In genomic region chr19:58759423-58759822, GRCm38 (mm10) we compare ENCODE assay signal across 13 mouse cellular contexts. TPM values are rescaled to one million over a fixed set of nuclear protein-coding genes. Genes with fewer than 3 reads are reported as not detected.
A peak's percentile ranks its signal among the peaks of the same experiment; 100 is the strongest.
DNase-seq lines count a peak whose midpoint lies in the region; ATAC-seq and TF ChIP-seq lines count a peak whose summit lies in the region.
"Had no signal": no experiment of that assay in that cellular context is flagged by ENCODE, and none has a peak within 500 bp of the region (broad histone marks: within the 10 kb centered on the region; RNA-seq: fewer than 3 reads in every experiment).

Gene Pnliprp2, plus strand, starts transcription at chr19:58759719.

- H3K9me3 ChIP-seq in embryonic facial prominence, embryonic 14.5 days (ENCODE audit: control insufficient read depth, low read length), result no peaks in the 10 kb centered on the region
- H3K9me3 ChIP-seq in embryonic facial prominence, embryonic 10.5 days, result peaks cover 5% of the 10 kb centered on the region
- H3K9me3 ChIP-seq in G1E (replicated peaks), result peaks cover 28% of the 10 kb centered on the region
- H3K9me3 ChIP-seq in kidney, postnatal 0 days (replicated peaks; ENCODE audit: low read length), result no peaks in the 10 kb centered on the region
- H3K9me3 ChIP-seq: embryonic facial prominence, embryonic 12.5 days had no signal

- H3K36me3 ChIP-seq in embryonic facial prominence, embryonic 14.5 days (ENCODE audit: control insufficient read depth, insufficient read depth, low read length), result no peaks in the 10 kb centered on the region
- H3K36me3 ChIP-seq in embryonic facial prominence, embryonic 10.5 days (replicated peaks), result no peaks in the 10 kb centered on the region
- no peaks in the 10 kb centered on the region for H3K36me3 ChIP-seq in G1E (replicated peaks)
- H3K36me3 ChIP-seq in kidney, postnatal 0 days (ENCODE audit: insufficient read depth, low read length), result no peaks in the 10 kb centered on the region
- H3K36me3 ChIP-seq: embryonic facial prominence, embryonic 12.5 days had no signal

- DNase-seq in embryonic facial prominence, embryonic 14.5 days (ENCODE audit: low spot score), result peak; percentile 42
- no peak for DNase-seq in embryonic facial prominence, embryonic 10.5 days (ENCODE audit: low spot score)
- no peak for DNase-seq in G1E (ENCODE audit: low spot score)
- peak; percentile 71 for DNase-seq in kidney, postnatal 0 days (ENCODE audit: low spot score)
- peak; percentile 17 for DNase-seq in lung, postnatal 14 days
- DNase-seq in layer of hippocampus, adult 9-10 months (ENCODE audit: low spot score), result no peak
- DNase-seq: right cerebral cortex, postnatal 25 days had no signal

- TF ChIP-seq CTCF in G1E (IDR thresholded peaks at IDR 0.05; ENCODE audit: low read depth, low read length), result no peak
- no peak for TF ChIP-seq CTCF in kidney, postnatal 0 days (IDR thresholded peaks at IDR 0.05; ENCODE audit: low read depth)

- no peak within 1 kb of the TSS for H3K9ac ChIP-seq in embryonic facial prominence, embryonic 14.5 days (ENCODE audit: low read depth, low read length)
- no peak within 1 kb of the TSS for H3K9ac ChIP-seq in kidney, postnatal 0 days (ENCODE audit: low read depth, low read length)
- H3K9ac ChIP-seq: embryonic facial prominence, embryonic 12.5 days had no signal

- H3K4me3 ChIP-seq in embryonic facial prominence, embryonic 14.5 days (ENCODE audit: low read depth, low read length), result no peak within 1 kb of the TSS
- no peak within 1 kb of the TSS for H3K4me3 ChIP-seq in embryonic facial prominence, embryonic 10.5 days
- H3K4me3 ChIP-seq in G1E (ENCODE audit: low read depth, low read length), result peak within 1 kb of the TSS; percentile 13; the same call in 1 of the 2 replicates
- H3K4me3 ChIP-seq in kidney, postnatal 0 days (replicated peaks; ENCODE audit: low read depth, low read length), result no peak within 1 kb of the TSS
- H3K4me3 ChIP-seq: embryonic facial prominence, embryonic 12.5 days had no signal

- H3K27me3 ChIP-seq in embryonic facial prominence, embryonic 14.5 days (replicated peaks; ENCODE audit: control insufficient read depth, insufficient read depth, low read length), result no peaks in the 10 kb centered on the region
- 0 out of 2 replicates have a peak, but pooled peaks cover 3% of the 10 kb centered on the region for H3K27me3 ChIP-seq in embryonic facial prominence, embryonic 10.5 days (replicated peaks; ENCODE audit: low read depth, poor library complexity, severe bottlenecking)
- H3K27me3 ChIP-seq in G1E (ENCODE audit: insufficient read depth, low read length), result no peaks in the 10 kb centered on the region
- H3K27me3 ChIP-seq in kidney, postnatal 0 days (ENCODE audit: insufficient read depth, low read length), result no peaks in the 10 kb centered on the region

- 62% methylated on average over 9 of the region's 9 CpGs for WGBS in embryonic facial prominence, embryonic 14.5 days
- WGBS in embryonic facial prominence, embryonic 10.5 days, result 65% methylated on average over 9 of the region's 9 CpGs
- 48% methylated on average over 9 of the region's 9 CpGs for WGBS in kidney, postnatal 0 days

- H3K27ac ChIP-seq in embryonic facial prominence, embryonic 14.5 days (replicated peaks; ENCODE audit: low read depth, low read length), result no peak within 1 kb of the TSS
- no peak within 1 kb of the TSS for H3K27ac ChIP-seq in embryonic facial prominence, embryonic 10.5 days (replicated peaks)
- H3K27ac ChIP-seq in kidney, postnatal 0 days, result no peak within 1 kb of the TSS
- H3K27ac ChIP-seq: embryonic facial prominence, embryonic 12.5 days had no signal

- H3K4me2 ChIP-seq in embryonic facial prominence, embryonic 14.5 days (ENCODE audit: low read depth, low read length), result no peak within 1 kb of the TSS
- H3K4me2 ChIP-seq in kidney, postnatal 0 days (ENCODE audit: low read length), result no peak within 1 kb of the TSS
- H3K4me2 ChIP-seq: embryonic facial prominence, embryonic 12.5 days had no signal

- ATAC-seq in embryonic facial prominence, embryonic 14.5 days (ENCODE audit: low read depth), result peak; percentile 37; the same call in 1 of the 2 replicates
- no peak for ATAC-seq in G1E (ENCODE audit: extremely low read depth, insufficient number of reproducible peaks, low FRiP score, poor library complexity, severe bottlenecking)
- peak; percentile 74 for ATAC-seq in kidney, postnatal 0 days (replicated peaks; ENCODE audit: low FRiP score, low read depth)
- ATAC-seq in megakaryocyte, adult 5-6 weeks (ENCODE audit: poor library complexity, severe bottlenecking), result no peak
- no peak for ATAC-seq in granulocyte monocyte progenitor cell, adult 5-6 weeks (replicated peaks; ENCODE audit: poor library complexity, severe bottlenecking)

- no peaks in the 10 kb centered on the region for H3K4me1 ChIP-seq in embryonic facial prominence, embryonic 14.5 days (ENCODE audit: control insufficient read depth, insufficient read depth, low read length)
- peaks cover 14% of the 10 kb centered on the region for H3K4me1 ChIP-seq in embryonic facial prominence, embryonic 10.5 days
- H3K4me1 ChIP-seq in G1E (ENCODE audit: insufficient read depth, low read depth, low read length), result no peaks in the 10 kb centered on the region
- no peaks in the 10 kb centered on the region for H3K4me1 ChIP-seq in kidney, postnatal 0 days (replicated peaks; ENCODE audit: insufficient read depth, low read length)

RNA-seq across cellular contexts. Expression of gene Pnliprp2, which starts in this region (rescaled TPM):
- polyA plus RNA-seq in embryonic facial prominence, embryonic 14.5 days (2014; fragmentation: Nextera tagmentation; extraction: Ambion mirVana), result not detected in 2 replicates
- polyA plus RNA-seq in embryonic facial prominence, embryonic 10.5 days (2016; fragmentation: Nextera tagmentation; extraction: Ambion mirVana), result 0.09 TPM in 1 of 2 replicates, not detected in the other
- total RNA-seq in G1E (2014; fragmentation: Nextera tagmentation) (not detected in 2 replicates), G1E (2017) (not detected in 2 replicates)
- not detected in 2 replicates for polyA plus RNA-seq in G1E (2012)
- 0.09 and 0.36 TPM in 2 replicates for polyA plus RNA-seq in kidney, postnatal 0 days (2015; fragmentation: Nextera tagmentation; extraction: Ambion mirVana)
- not detected in 2 replicates for total RNA-seq in megakaryocyte, adult 5-6 weeks (2015)
- not detected in 2 replicates for total RNA-seq in megakaryocyte, adult 5-6 weeks (2017)
- total RNA-seq in granulocyte monocyte progenitor cell, adult 5-6 weeks (2014; fragmentation: Nextera tagmentation), result not detected in 2 replicates
- total RNA-seq in granulocyte monocyte progenitor cell, adult 5-6 weeks (2017), result not detected in 2 replicates
- total RNA-seq: gastrocnemius, adult 8-10 months; hematopoietic stem cell, adult 5-6 weeks; left cerebral cortex, postnatal 10 days had no signal
- polyA plus RNA-seq: embryonic facial prominence, embryonic 12.5 days had no signal

Comparison
In these comparisons a context has a peak if more than half of its experiments do, and no peak if none do; other contexts are left out.
1. Peak in DNase-seq and ATAC-seq in embryonic facial prominence, embryonic 14.5 days; RNA of the gene not detected or under 1 TPM.
2. Peak in DNase-seq and ATAC-seq in kidney, postnatal 0 days; RNA of the gene not detected or under 1 TPM.